Comparison of ENCODE assay signal across 13 mouse cellular contexts in the genomic region with DNA sequence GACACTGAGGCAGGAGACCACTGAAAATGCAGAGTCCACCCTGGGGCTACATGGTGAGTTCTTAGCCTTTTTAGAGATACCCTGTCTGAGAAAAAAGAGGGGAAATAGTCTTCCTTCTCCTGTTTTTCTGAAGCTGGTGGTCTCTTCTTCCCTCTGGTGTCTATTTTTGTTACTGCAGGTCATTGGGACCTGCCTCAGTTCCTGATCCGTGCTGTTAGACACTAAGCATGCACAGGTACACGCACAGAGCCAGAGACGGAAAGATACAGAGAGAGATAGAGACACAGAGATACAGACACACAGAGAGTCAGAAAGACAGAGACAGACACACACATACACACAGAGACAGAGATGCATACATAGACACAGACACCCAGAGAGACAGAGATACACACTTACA. TPM values are rescaled to one million over a fixed set of nuclear protein-coding genes. Genes with fewer than 3 reads are reported as not detected.
A peak's percentile ranks its signal among the peaks of the same experiment; 100 is the strongest.
DNase-seq lines count a peak whose midpoint lies in the region; ATAC-seq and TF ChIP-seq lines count a peak whose summit lies in the region.
"Had no signal": no experiment of that assay in that cellular context is flagged by ENCODE, and none has a peak within 500 bp of the region (broad histone marks: within the 10 kb centered on the region; RNA-seq: fewer than 3 reads in every experiment).

No protein-coding gene starts in this region.

- peak; percentile 9 for DNase-seq in embryonic facial prominence, embryonic 11.5 days (ENCODE audit: low spot score)
- no peak for DNase-seq in embryonic facial prominence, embryonic 10.5 days (ENCODE audit: low spot score)
- peak; percentile 42 for DNase-seq in kidney, postnatal 0 days (ENCODE audit: low spot score)
- no peak for DNase-seq in kidney, postnatal 4 days
- peak; percentile 32 for DNase-seq in midbrain, postnatal 0 days (ENCODE audit: low spot score)
- no peak for DNase-seq in midbrain, embryonic 11.5 days (ENCODE audit: low spot score, missing footprints)
- no peak for DNase-seq in stomach, postnatal 0 days (ENCODE audit: low spot score)
- DNase-seq in c-Kit-positive CD71-positive TER-119-positive erythroid progenitor cells, embryonic 14.5 days (ENCODE audit: low spot score) = no peak
- DNase-seq: thymus, adult 2 months had no signal

- TF ChIP-seq CTCF in kidney, postnatal 0 days (IDR thresholded peaks at IDR 0.05; ENCODE audit: low read depth) = peak; percentile 76
- TF ChIP-seq CTCF in midbrain, postnatal 0 days (IDR thresholded peaks at IDR 0.05) = peak; percentile 82
- peak; percentile 73 for TF ChIP-seq CTCF in stomach, postnatal 0 days (IDR thresholded peaks at IDR 0.05; ENCODE audit: low read depth)

- no peaks in the 10 kb centered on the region for H3K27me3 ChIP-seq in embryonic facial prominence, embryonic 11.5 days (ENCODE audit: control insufficient read depth, insufficient read depth, low read length)
- no peaks in the 10 kb centered on the region for H3K27me3 ChIP-seq in embryonic facial prominence, embryonic 10.5 days (replicated peaks; ENCODE audit: low read depth, poor library complexity, severe bottlenecking)
- H3K27me3 ChIP-seq in kidney, postnatal 0 days (ENCODE audit: insufficient read depth, low read length) = no peaks in the 10 kb centered on the region
- H3K27me3 ChIP-seq in midbrain, postnatal 0 days (ENCODE audit: insufficient read depth, low read length) = no peaks in the 10 kb centered on the region
- H3K27me3 ChIP-seq in midbrain, embryonic 11.5 days (ENCODE audit: control insufficient read depth, insufficient read depth, low read length) = no peaks in the 10 kb centered on the region
- H3K27me3 ChIP-seq in stomach, postnatal 0 days (ENCODE audit: control insufficient read depth, insufficient read depth, low read length) = no peaks in the 10 kb centered on the region
- H3K27me3 ChIP-seq: hindbrain, embryonic 15.5 days; limb, embryonic 12.5 days had no signal

- no peak overlapping the region for H3K9ac ChIP-seq in embryonic facial prominence, embryonic 11.5 days (replicated peaks; ENCODE audit: low read length)
- H3K9ac ChIP-seq in kidney, postnatal 0 days (ENCODE audit: low read depth, low read length) = no peak overlapping the region
- H3K9ac ChIP-seq in midbrain, postnatal 0 days (replicated peaks; ENCODE audit: low read length, poor library complexity, severe bottlenecking) = no peak overlapping the region
- H3K9ac ChIP-seq in midbrain, embryonic 11.5 days (ENCODE audit: low read length) = no peak overlapping the region
- H3K9ac ChIP-seq in stomach, postnatal 0 days (ENCODE audit: low read length) = no peak overlapping the region
- H3K9ac ChIP-seq: hindbrain, embryonic 15.5 days; limb, embryonic 12.5 days had no signal

- ATAC-seq in embryonic facial prominence, embryonic 11.5 days (replicated peaks; ENCODE audit: insufficient number of reproducible peaks, low FRiP score, low TSS enrichment, low read depth) = no peak
- ATAC-seq in kidney, postnatal 0 days (replicated peaks; ENCODE audit: low FRiP score, low read depth) = no peak
- no peak for ATAC-seq in midbrain, postnatal 0 days (ENCODE audit: low FRiP score)
- ATAC-seq in midbrain, embryonic 11.5 days (ENCODE audit: low FRiP score) = no peak
- 0 out of 2 replicates have a peak, but pooled peaks have one; percentile 24 for ATAC-seq in stomach, postnatal 0 days (ENCODE audit: low FRiP score, low TSS enrichment)

- no peaks in the 10 kb centered on the region for H3K36me3 ChIP-seq in embryonic facial prominence, embryonic 11.5 days (replicated peaks; ENCODE audit: control insufficient read depth, insufficient read depth, low read depth, low read length)
- H3K36me3 ChIP-seq in embryonic facial prominence, embryonic 10.5 days (replicated peaks) = no peaks in the 10 kb centered on the region
- H3K36me3 ChIP-seq in kidney, postnatal 0 days (ENCODE audit: insufficient read depth, low read length) = no peaks in the 10 kb centered on the region
- H3K36me3 ChIP-seq in midbrain, postnatal 0 days (ENCODE audit: insufficient read depth, low read length) = no peaks in the 10 kb centered on the region
- H3K36me3 ChIP-seq in midbrain, embryonic 11.5 days (ENCODE audit: control insufficient read depth, insufficient read depth, low read length) = no peaks in the 10 kb centered on the region
- H3K36me3 ChIP-seq in stomach, postnatal 0 days (ENCODE audit: control insufficient read depth, insufficient read depth, low read length) = no peaks in the 10 kb centered on the region
- H3K36me3 ChIP-seq: hindbrain, embryonic 15.5 days; limb, embryonic 12.5 days had no signal

- TF ChIP-seq EP300 in stomach, postnatal 0 days (optimal IDR thresholded peaks at IDR 0.05) = no peak

- H3K4me2 ChIP-seq in embryonic facial prominence, embryonic 11.5 days (ENCODE audit: low read depth, low read length) = no peak overlapping the region
- no peak overlapping the region for H3K4me2 ChIP-seq in kidney, postnatal 0 days (ENCODE audit: low read length)
- no peak overlapping the region for H3K4me2 ChIP-seq in midbrain, postnatal 0 days (ENCODE audit: low read depth, low read length, poor library complexity, severe bottlenecking)
- H3K4me2 ChIP-seq in midbrain, embryonic 11.5 days = no peak overlapping the region
- H3K4me2 ChIP-seq in stomach, postnatal 0 days (replicated peaks; ENCODE audit: low read depth) = no peak overlapping the region
- H3K4me2 ChIP-seq: hindbrain, embryonic 15.5 days; limb, embryonic 12.5 days had no signal

- no peak overlapping the region for H3K27ac ChIP-seq in embryonic facial prominence, embryonic 11.5 days (replicated peaks; ENCODE audit: low read depth, low read length)
- no peak overlapping the region for H3K27ac ChIP-seq in embryonic facial prominence, embryonic 10.5 days (replicated peaks)
- no peak overlapping the region for H3K27ac ChIP-seq in kidney, postnatal 0 days
- no peak overlapping the region for H3K27ac ChIP-seq in midbrain, postnatal 0 days (ENCODE audit: low read depth, low read length)
- no peak overlapping the region for H3K27ac ChIP-seq in midbrain, embryonic 11.5 days (ENCODE audit: low read depth, low read length)
- no peak overlapping the region for H3K27ac ChIP-seq in stomach, postnatal 0 days (replicated peaks)
- H3K27ac ChIP-seq: hindbrain, embryonic 15.5 days; limb, embryonic 12.5 days had no signal

- no peaks in the 10 kb centered on the region for H3K4me1 ChIP-seq in embryonic facial prominence, embryonic 11.5 days (ENCODE audit: control insufficient read depth, insufficient read depth, low read length)
- H3K4me1 ChIP-seq in embryonic facial prominence, embryonic 10.5 days = no peaks in the 10 kb centered on the region
- no peaks in the 10 kb centered on the region for H3K4me1 ChIP-seq in kidney, postnatal 0 days (replicated peaks; ENCODE audit: insufficient read depth, low read length)
- H3K4me1 ChIP-seq in midbrain, postnatal 0 days (ENCODE audit: insufficient read depth, low read length) = no peaks in the 10 kb centered on the region
- no peaks in the 10 kb centered on the region for H3K4me1 ChIP-seq in midbrain, embryonic 11.5 days (ENCODE audit: control insufficient read depth, insufficient read depth, low read length)
- H3K4me1 ChIP-seq in stomach, postnatal 0 days (replicated peaks; ENCODE audit: control insufficient read depth, insufficient read depth) = no peaks in the 10 kb centered on the region
- H3K4me1 ChIP-seq: hindbrain, embryonic 15.5 days; limb, embryonic 12.5 days had no signal

- WGBS in embryonic facial prominence, embryonic 11.5 days = 50% methylated on average over 3 of the region's 3 CpGs
- WGBS in embryonic facial prominence, embryonic 10.5 days = 55% methylated on average over 3 of the region's 3 CpGs
- WGBS in kidney, postnatal 0 days = 42% methylated on average over 3 of the region's 3 CpGs
- WGBS in midbrain, postnatal 0 days = 43% methylated on average over 3 of the region's 3 CpGs
- 51% methylated on average over 3 of the region's 3 CpGs for WGBS in midbrain, embryonic 11.5 days
- WGBS in stomach, postnatal 0 days = 43% methylated on average over 3 of the region's 3 CpGs

- H3K9me3 ChIP-seq in embryonic facial prominence, embryonic 11.5 days (replicated peaks; ENCODE audit: control insufficient read depth, low read length) = no peaks in the 10 kb centered on the region
- no peaks in the 10 kb centered on the region for H3K9me3 ChIP-seq in embryonic facial prominence, embryonic 10.5 days
- no peaks in the 10 kb centered on the region for H3K9me3 ChIP-seq in kidney, postnatal 0 days (replicated peaks; ENCODE audit: low read length)
- no peaks in the 10 kb centered on the region for H3K9me3 ChIP-seq in midbrain, postnatal 0 days (ENCODE audit: low read length)
- H3K9me3 ChIP-seq in midbrain, embryonic 11.5 days (ENCODE audit: control insufficient read depth, low read length) = no peaks in the 10 kb centered on the region
- no peaks in the 10 kb centered on the region for H3K9me3 ChIP-seq in stomach, postnatal 0 days (ENCODE audit: control insufficient read depth, low read length)
- H3K9me3 ChIP-seq: hindbrain, embryonic 15.5 days; limb, embryonic 12.5 days had no signal

- no peak overlapping the region for H3K4me3 ChIP-seq in embryonic facial prominence, embryonic 11.5 days (ENCODE audit: low read depth, low read length)
- H3K4me3 ChIP-seq in embryonic facial prominence, embryonic 10.5 days = no peak overlapping the region
- no peak overlapping the region for H3K4me3 ChIP-seq in kidney, postnatal 0 days (replicated peaks; ENCODE audit: low read depth, low read length)
- H3K4me3 ChIP-seq in midbrain, postnatal 0 days (ENCODE audit: low read depth, low read length) = no peak overlapping the region
- no peak overlapping the region for H3K4me3 ChIP-seq in midbrain, embryonic 11.5 days (ENCODE audit: low read depth, low read length)
- no peak overlapping the region for H3K4me3 ChIP-seq in stomach, postnatal 0 days (ENCODE audit: low read depth, low read length)
- H3K4me3 ChIP-seq: hindbrain, embryonic 15.5 days; limb, embryonic 12.5 days had no signal

RNA-seq across cellular contexts. Expression of gene Olfr1375, which starts 5.3 kb away (rescaled TPM):
- polyA plus RNA-seq in embryonic facial prominence, embryonic 11.5 days (2014; fragmentation: Nextera tagmentation; extraction: Ambion mirVana) = not detected in 2 replicates
- polyA plus RNA-seq in embryonic facial prominence, embryonic 10.5 days (2016; fragmentation: Nextera tagmentation; extraction: Ambion mirVana) = not detected in 2 replicates
- polyA plus RNA-seq in kidney, postnatal 0 days (2015; fragmentation: Nextera tagmentation; extraction: Ambion mirVana) = not detected in 2 replicates
- not detected in 2 replicates for total RNA-seq in midbrain, postnatal 0 days (2014; rRNA removed)
- not detected in 2 replicates for polyA plus RNA-seq in midbrain, postnatal 0 days (2015; fragmentation: Nextera tagmentation; extraction: Ambion mirVana)
- polyA plus RNA-seq in midbrain, embryonic 11.5 days (2014; fragmentation: Nextera tagmentation; extraction: Ambion mirVana) = not detected in 2 replicates
- polyA plus RNA-seq in stomach, postnatal 0 days (2015; fragmentation: Nextera tagmentation; extraction: Ambion mirVana) = not detected in 2 replicates
- total RNA-seq: gastrocnemius, postnatal 4 days had no signal
- polyA plus RNA-seq: hindbrain, embryonic 15.5 days; large intestine, adult 2 months; limb, embryonic 12.5 days; thymus, adult 2 months had no signal

RNA-seq across cellular contexts. Expression of gene Zfp354a, which starts 5.8 kb away (rescaled TPM):
- 8.6 and 11.4 TPM in 2 replicates for polyA plus RNA-seq in embryonic facial prominence, embryonic 11.5 days (2014; fragmentation: Nextera tagmentation; extraction: Ambion mirVana)
- polyA plus RNA-seq in embryonic facial prominence, embryonic 10.5 days (2016; fragmentation: Nextera tagmentation; extraction: Ambion mirVana) = 7.8 and 8.6 TPM in 2 replicates
- polyA plus RNA-seq in kidney, postnatal 0 days (2015; fragmentation: Nextera tagmentation; extraction: Ambion mirVana) = 9.2 and 10.9 TPM in 2 replicates
- total RNA-seq in midbrain, postnatal 0 days (2014; rRNA removed) = 8.3 and 9.3 TPM in 2 replicates
- polyA plus RNA-seq in midbrain, postnatal 0 days (2015; fragmentation: Nextera tagmentation; extraction: Ambion mirVana) = 9.9 and 12.5 TPM in 2 replicates
- 10.3 and 13.4 TPM in 2 replicates for polyA plus RNA-seq in midbrain, embryonic 11.5 days (2014; fragmentation: Nextera tagmentation; extraction: Ambion mirVana)
- polyA plus RNA-seq in stomach, postnatal 0 days (2015; fragmentation: Nextera tagmentation; extraction: Ambion mirVana) = 2.6 and 2.8 TPM in 2 replicates

RNA-seq across cellular contexts. Expression of gene Olfr54, which starts 39.2 kb away (rescaled TPM):
- polyA plus RNA-seq in embryonic facial prominence, embryonic 11.5 days (2014; fragmentation: Nextera tagmentation; extraction: Ambion mirVana) = 0.15 TPM in 1 of 2 replicates, not detected in the other
- not detected in 2 replicates for polyA plus RNA-seq in embryonic facial prominence, embryonic 10.5 days (2016; fragmentation: Nextera tagmentation; extraction: Ambion mirVana)
- polyA plus RNA-seq in kidney, postnatal 0 days (2015; fragmentation: Nextera tagmentation; extraction: Ambion mirVana) = not detected in 2 replicates
- total RNA-seq in midbrain, postnatal 0 days (2014; rRNA removed) = not detected in 2 replicates
- not detected in 2 replicates for polyA plus RNA-seq in midbrain, postnatal 0 days (2015; fragmentation: Nextera tagmentation; extraction: Ambion mirVana)
- not detected in 2 replicates for polyA plus RNA-seq in midbrain, embryonic 11.5 days (2014; fragmentation: Nextera tagmentation; extraction: Ambion mirVana)
- 0.04 TPM in 1 of 2 replicates, not detected in the other for polyA plus RNA-seq in stomach, postnatal 0 days (2015; fragmentation: Nextera tagmentation; extraction: Ambion mirVana)
- total RNA-seq: gastrocnemius, postnatal 4 days had no signal
- polyA plus RNA-seq: hindbrain, embryonic 15.5 days; large intestine, adult 2 months; limb, embryonic 12.5 days; thymus, adult 2 months had no signal

RNA-seq across cellular contexts. Expression of gene Olfr51, which starts 49.8 kb away (rescaled TPM):
- polyA plus RNA-seq in embryonic facial prominence, embryonic 11.5 days (2014; fragmentation: Nextera tagmentation; extraction: Ambion mirVana) = not detected in 2 replicates
- polyA plus RNA-seq in embryonic facial prominence, embryonic 10.5 days (2016; fragmentation: Nextera tagmentation; extraction: Ambion mirVana) = not detected in 2 replicates
- not detected in 2 replicates for polyA plus RNA-seq in kidney, postnatal 0 days (2015; fragmentation: Nextera tagmentation; extraction: Ambion mirVana)
- total RNA-seq in midbrain, postnatal 0 days (2014; rRNA removed) = not detected in 2 replicates
- polyA plus RNA-seq in midbrain, postnatal 0 days (2015; fragmentation: Nextera tagmentation; extraction: Ambion mirVana) = not detected in 2 replicates
- not detected in 2 replicates for polyA plus RNA-seq in midbrain, embryonic 11.5 days (2014; fragmentation: Nextera tagmentation; extraction: Ambion mirVana)
- not detected in 2 replicates for polyA plus RNA-seq in stomach, postnatal 0 days (2015; fragmentation: Nextera tagmentation; extraction: Ambion mirVana)
- total RNA-seq: gastrocnemius, postnatal 4 days had no signal
- polyA plus RNA-seq: hindbrain, embryonic 15.5 days; large intestine, adult 2 months; limb, embryonic 12.5 days; thymus, adult 2 months had no signal

Comparison
In these comparisons a context has a peak if more than half of its experiments do, and no peak if none do; other contexts are left out.
1. DNase-seq: peak in embryonic facial prominence, embryonic 11.5 days (single experiment), kidney, postnatal 0 days (single experiment) and midbrain, postnatal 0 days (single experiment); none in embryonic facial prominence, embryonic 10.5 days (single experiment), kidney, postnatal 4 days (0 of 2), midbrain, embryonic 11.5 days (single experiment), stomach, postnatal 0 days (single experiment) and c-Kit-positive CD71-positive TER-119-positive erythroid progenitor cells, embryonic 14.5 days (single experiment).
2. Peak in every context shown above with its lines, with median percentiles within 50 percentile points of each other: CTCF ChIP-seq.